Mouse (Mus musculus): ENCODE measurements around the gene Krtap20-2. TPM values are rescaled to one million over a fixed set of nuclear protein-coding genes. Genes with fewer than 3 reads are reported as not detected.
"Not testable (repeated sequence)": the region's sequence is repeated elsewhere in the genome, so short reads cannot be mapped to it uniquely, and the experiment has no call there.

The Krtap20-2 gene
- polyA plus RNA-seq (2015; fragmentation: Nextera tagmentation; extraction: Ambion mirVana) = not detected in 2 replicates

DNA sequence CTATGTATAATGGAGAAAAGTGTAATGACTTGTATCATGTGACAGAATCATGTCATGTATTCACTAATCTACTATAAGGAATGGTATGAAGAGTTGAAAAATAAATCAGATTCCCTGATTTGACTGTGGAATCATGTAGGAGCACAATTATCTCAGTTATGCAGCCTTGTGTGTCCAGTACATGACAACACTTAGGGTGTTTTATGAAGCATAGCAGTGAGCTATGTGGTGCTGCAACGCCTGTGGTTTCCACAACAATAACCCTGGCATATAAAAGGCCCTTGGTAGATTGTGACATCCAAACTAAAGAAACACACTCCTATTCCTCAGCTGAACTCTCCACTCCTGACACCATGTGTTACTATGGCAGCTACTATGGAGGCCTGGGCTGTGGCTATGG, at the start of gene Krtap20-2:
Gene Krtap20-2 (plus strand): TSS at position 301 of the 400 bp plus-strand sequence.
- WGBS = 50% methylated on average over 1 of the region's 1 CpGs
- Histone ChIP-seq H3K4me1 (no peaks in the 10 kb centered on the region), H3K36me3 (no peaks in the 10 kb centered on the region), H3K9ac (no peak within 1 kb of the TSS), H3K4me2 (no peak within 1 kb of the TSS), H3K4me3 (no peak within 1 kb of the TSS), H3K27me3 (replicated peaks) (no peaks in the 10 kb centered on the region), H3K27ac (replicated peaks) (no peak within 1 kb of the TSS), H3K9me3 (no peaks in the 10 kb centered on the region)
- no peak for ATAC-seq (ENCODE audit: extremely low read depth, insufficient number of reproducible peaks, low FRiP score, low TSS enrichment)

DNA sequence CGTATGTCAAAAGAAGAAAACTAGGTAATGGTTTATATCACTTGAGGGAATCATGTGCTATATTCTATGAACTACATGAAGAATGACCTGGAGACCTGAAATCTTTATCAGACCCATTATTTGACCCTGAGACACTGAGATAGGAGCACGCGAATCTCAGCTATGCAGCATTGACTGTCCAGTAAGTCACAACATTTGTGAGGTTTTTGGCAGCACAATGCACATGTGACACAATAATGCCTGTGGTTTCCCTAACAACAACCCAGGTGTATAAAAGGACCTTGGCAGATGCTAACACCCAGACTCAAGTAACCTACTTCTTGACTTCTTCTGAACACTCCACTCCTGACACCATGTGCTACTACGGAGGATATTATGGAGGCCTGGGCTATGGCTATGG, 48.0 kb upstream of the Krtap20-2 start, which contains the start of gene Gm9789:
Gene Gm9789 (plus strand): TSS at position 301 of the 400 bp plus-strand sequence.
- Histone ChIP-seq H3K27ac (replicated peaks) (no peak within 1 kb of the TSS), H3K4me2 (no peak within 1 kb of the TSS), H3K9me3 (peaks cover 14% of the 10 kb centered on the region; the same call in 1 of the 2 replicates), H3K4me3 (no peak within 1 kb of the TSS), H3K27me3 (replicated peaks) (no peaks in the 10 kb centered on the region), H3K36me3 (no peaks in the 10 kb centered on the region), H3K4me1 (no peaks in the 10 kb centered on the region), H3K9ac (no peak within 1 kb of the TSS)
- ATAC-seq (ENCODE audit: extremely low read depth, insufficient number of reproducible peaks, low FRiP score, low TSS enrichment) = no peak
- 79% methylated on average over 4 of the region's 4 CpGs for WGBS

DNA sequence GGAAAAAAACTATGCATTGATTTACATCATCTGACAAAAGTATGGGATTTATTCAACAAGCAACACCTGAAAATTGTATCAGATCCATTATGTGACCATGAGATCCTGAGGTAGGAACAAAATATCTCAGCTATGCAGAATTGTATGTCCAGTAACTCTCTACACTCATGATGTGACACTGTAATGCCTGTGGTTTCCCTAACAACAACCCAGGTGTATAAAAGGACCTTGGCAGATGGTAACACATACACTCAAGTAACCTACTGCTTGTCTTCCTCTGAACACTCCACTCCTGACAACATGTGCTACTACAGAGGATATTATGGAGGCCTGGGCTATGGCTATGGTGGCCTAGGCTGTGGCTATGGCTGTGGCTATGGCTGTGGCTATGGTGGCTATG, 36.5 kb upstream of the Krtap20-2 start, which contains the start of gene Gm7735:
Gene Gm7735 (plus strand): TSS at position 301 of the 400 bp plus-strand sequence.
- H3K27me3 ChIP-seq (replicated peaks); H3K9me3 ChIP-seq; H3K9ac ChIP-seq; H3K4me1 ChIP-seq; H3K27ac ChIP-seq (replicated peaks); H3K4me3 ChIP-seq; H3K36me3 ChIP-seq; ATAC-seq (ENCODE audit: extremely low read depth, insufficient number of reproducible peaks, low FRiP score, low TSS enrichment); H3K4me2 ChIP-seq: not testable (repeated sequence)

DNA sequence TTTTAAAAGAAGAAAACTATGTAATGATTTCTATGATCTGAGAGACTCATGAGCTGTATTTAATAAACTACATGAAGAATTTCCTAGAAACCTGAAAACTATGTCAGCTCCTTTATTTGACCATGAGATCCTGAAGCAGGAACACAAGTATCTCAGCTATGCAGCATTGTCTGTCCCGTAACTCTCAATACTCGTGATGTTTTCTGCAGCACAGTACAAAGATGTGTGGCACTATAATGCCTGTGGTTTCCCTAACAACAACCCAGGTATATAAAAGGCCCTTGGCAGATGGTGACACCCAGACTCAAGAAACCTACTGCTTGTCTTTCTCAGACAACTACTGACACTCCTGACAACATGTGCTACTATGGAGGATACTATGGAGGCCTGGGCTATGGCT, 31.2 kb upstream of the Krtap20-2 start, which contains the start of gene 1110057P08Rik:
Gene 1110057P08Rik (plus strand): TSS at position 301 of the 400 bp plus-strand sequence.
- Histone ChIP-seq H3K9me3 (0 out of 2 replicates have a peak, but pooled peaks cover 9% of the 10 kb centered on the region), H3K4me1 (no peaks in the 10 kb centered on the region), H3K4me2 (no peak within 1 kb of the TSS), H3K27ac (replicated peaks) (no peak within 1 kb of the TSS), H3K4me3 (no peak within 1 kb of the TSS), H3K36me3 (no peaks in the 10 kb centered on the region), H3K9ac (no peak within 1 kb of the TSS), H3K27me3 (replicated peaks) (no peaks in the 10 kb centered on the region)
- 64% methylated on average over 2 of the region's 2 CpGs for WGBS
- ATAC-seq (ENCODE audit: extremely low read depth, insufficient number of reproducible peaks, low FRiP score, low TSS enrichment) = no peak

DNA sequence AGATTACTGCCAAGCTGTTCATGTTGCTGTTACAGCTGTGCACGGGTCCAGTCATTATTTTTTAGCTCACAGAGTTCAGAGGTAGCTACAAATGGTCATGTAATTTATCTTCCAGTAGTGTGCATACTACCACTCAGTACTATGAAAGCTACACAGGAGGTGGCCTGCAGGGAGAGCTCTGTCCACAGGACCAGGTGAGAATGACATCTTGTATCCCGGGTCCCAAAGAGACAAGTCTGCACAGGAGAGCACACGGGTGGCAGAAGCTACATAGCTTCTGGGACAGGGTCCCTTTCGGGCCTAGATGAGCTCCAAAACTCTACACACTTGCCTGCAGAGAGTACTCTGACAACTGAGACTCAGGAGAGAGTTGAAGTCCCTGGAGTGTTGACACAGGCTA, 17.0 kb upstream of the Krtap20-2 start:
- Histone ChIP-seq H3K4me2 (no peak overlapping the region), H3K36me3 (no peaks in the 10 kb centered on the region), H3K4me1 (no peaks in the 10 kb centered on the region), H3K4me3 (no peak overlapping the region), H3K9me3 (0 out of 2 replicates have a peak, but pooled peaks cover 6% of the 10 kb centered on the region), H3K27ac (replicated peaks) (no peak overlapping the region), H3K27me3 (replicated peaks) (no peaks in the 10 kb centered on the region), H3K9ac (no peak overlapping the region)
- no peak for ATAC-seq (ENCODE audit: extremely low read depth, insufficient number of reproducible peaks, low FRiP score, low TSS enrichment)
- 63% methylated on average over 4 of the region's 4 CpGs for WGBS

Other genes starting within 250 kb of the Krtap20-2 start
- not detected in 2 replicates for gene Krtap16-3, start 243.0 kb upstream of the Krtap20-2 start, polyA plus RNA-seq (2015; fragmentation: Nextera tagmentation; extraction: Ambion mirVana)
- gene Krtap22-2, start 195.1 kb upstream of the Krtap20-2 start, polyA plus RNA-seq (2015; fragmentation: Nextera tagmentation; extraction: Ambion mirVana) = not detected in 2 replicates
- gene Gm10229, start 190.6 kb upstream of the Krtap20-2 start, polyA plus RNA-seq (2015; fragmentation: Nextera tagmentation; extraction: Ambion mirVana) = not detected in 2 replicates
- gene Krtap6-1, start 174.2 kb upstream of the Krtap20-2 start, polyA plus RNA-seq (2015; fragmentation: Nextera tagmentation; extraction: Ambion mirVana) = not detected in 2 replicates
- gene Gm10228, start 164.4 kb upstream of the Krtap20-2 start, polyA plus RNA-seq (2015; fragmentation: Nextera tagmentation; extraction: Ambion mirVana) = not detected in 2 replicates
- gene Krtap6-5, start 158.0 kb upstream of the Krtap20-2 start, polyA plus RNA-seq (2015; fragmentation: Nextera tagmentation; extraction: Ambion mirVana) = not detected in 2 replicates
- not detected in 2 replicates for gene 1110025L11Rik, start 141.9 kb upstream of the Krtap20-2 start, polyA plus RNA-seq (2015; fragmentation: Nextera tagmentation; extraction: Ambion mirVana)
- not detected in 2 replicates for gene Krtap6-3, start 121.8 kb upstream of the Krtap20-2 start, polyA plus RNA-seq (2015; fragmentation: Nextera tagmentation; extraction: Ambion mirVana)
- gene Gm6358, start 65.0 kb upstream of the Krtap20-2 start, polyA plus RNA-seq (2015; fragmentation: Nextera tagmentation; extraction: Ambion mirVana) = not detected in 2 replicates
- not detected in 2 replicates for gene Gm10061, start 54.8 kb upstream of the Krtap20-2 start, polyA plus RNA-seq (2015; fragmentation: Nextera tagmentation; extraction: Ambion mirVana)
- not detected in 2 replicates for gene Gm9789, start 47.9 kb upstream of the Krtap20-2 start, polyA plus RNA-seq (2015; fragmentation: Nextera tagmentation; extraction: Ambion mirVana)
- not detected in 2 replicates for gene Gm7735, start 36.4 kb upstream of the Krtap20-2 start, polyA plus RNA-seq (2015; fragmentation: Nextera tagmentation; extraction: Ambion mirVana)
- not detected in 2 replicates for gene 1110057P08Rik, start 31.1 kb upstream of the Krtap20-2 start, polyA plus RNA-seq (2015; fragmentation: Nextera tagmentation; extraction: Ambion mirVana)
- gene Krtap21-1, start 198.0 kb downstream of the Krtap20-2 start, polyA plus RNA-seq (2015; fragmentation: Nextera tagmentation; extraction: Ambion mirVana) = not detected in 2 replicates
- gene Krtap6-2, start 214.2 kb downstream of the Krtap20-2 start, polyA plus RNA-seq (2015; fragmentation: Nextera tagmentation; extraction: Ambion mirVana) = not detected in 2 replicates

Data from heart, embryonic 13.5 days (tissue).